Mouse (Mus musculus): Measurements from ENCODE around the gene Ccdc69. TPM values are rescaled to one million over a fixed set of nuclear protein-coding genes. Genes with fewer than 3 reads are reported as not detected.
"Not testable (repeated sequence)": the region's sequence is repeated elsewhere in the genome, so short reads cannot be mapped to it uniquely, and the experiment has no call there.

The Ccdc69 gene
- polyA plus RNA-seq, 1 experiment from 2014 or later, result 1.2 TPM

DNA sequence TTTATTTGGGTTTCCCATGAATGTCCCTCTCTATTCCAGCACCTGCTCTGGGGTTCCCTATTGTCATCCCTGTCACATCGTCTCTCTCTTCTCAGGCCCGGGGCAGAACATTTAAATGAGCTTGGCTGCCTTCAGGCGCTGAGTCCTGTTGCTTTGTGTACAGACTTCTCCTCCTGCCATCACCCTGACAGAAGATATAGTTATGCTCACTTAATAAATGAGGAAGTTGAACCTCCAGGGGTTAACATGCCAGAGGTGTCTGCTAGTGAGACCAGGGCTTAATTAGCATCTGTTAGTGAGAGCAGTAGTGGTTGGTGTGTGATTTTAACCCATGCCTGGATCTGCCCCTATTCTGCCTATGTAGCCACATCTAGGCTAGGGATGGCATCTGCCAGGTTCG lies 21.9 kb upstream of the Ccdc69 start:
- Histone ChIP-seq H3K36me3 (ENCODE audit: control insufficient read depth, insufficient read depth, low read length) (no peaks in the 10 kb centered on the region), H3K4me1 (replicated peaks; ENCODE audit: control insufficient read depth, insufficient read depth, low read length) (peaks cover 12% of the 10 kb centered on the region), H3K27me3 (replicated peaks; ENCODE audit: control insufficient read depth, insufficient read depth, low read length) (no peaks in the 10 kb centered on the region), H3K4me2 (no peak overlapping the region), H3K9ac (ENCODE audit: low read depth, low read length) (no peak overlapping the region), H3K4me3 (ENCODE audit: low read depth, low read length) (no peak overlapping the region), H3K9me3 (ENCODE audit: control insufficient read depth, low read length) (no peaks in the 10 kb centered on the region), H3K27ac (ENCODE audit: low read depth, low read length) (no peak overlapping the region)
- no peak for ATAC-seq (replicated peaks; ENCODE audit: low FRiP score)
- DNase-seq (ENCODE audit: low spot score), result no peak
- 61% methylated on average over 4 of the region's 4 CpGs for WGBS

DNA sequence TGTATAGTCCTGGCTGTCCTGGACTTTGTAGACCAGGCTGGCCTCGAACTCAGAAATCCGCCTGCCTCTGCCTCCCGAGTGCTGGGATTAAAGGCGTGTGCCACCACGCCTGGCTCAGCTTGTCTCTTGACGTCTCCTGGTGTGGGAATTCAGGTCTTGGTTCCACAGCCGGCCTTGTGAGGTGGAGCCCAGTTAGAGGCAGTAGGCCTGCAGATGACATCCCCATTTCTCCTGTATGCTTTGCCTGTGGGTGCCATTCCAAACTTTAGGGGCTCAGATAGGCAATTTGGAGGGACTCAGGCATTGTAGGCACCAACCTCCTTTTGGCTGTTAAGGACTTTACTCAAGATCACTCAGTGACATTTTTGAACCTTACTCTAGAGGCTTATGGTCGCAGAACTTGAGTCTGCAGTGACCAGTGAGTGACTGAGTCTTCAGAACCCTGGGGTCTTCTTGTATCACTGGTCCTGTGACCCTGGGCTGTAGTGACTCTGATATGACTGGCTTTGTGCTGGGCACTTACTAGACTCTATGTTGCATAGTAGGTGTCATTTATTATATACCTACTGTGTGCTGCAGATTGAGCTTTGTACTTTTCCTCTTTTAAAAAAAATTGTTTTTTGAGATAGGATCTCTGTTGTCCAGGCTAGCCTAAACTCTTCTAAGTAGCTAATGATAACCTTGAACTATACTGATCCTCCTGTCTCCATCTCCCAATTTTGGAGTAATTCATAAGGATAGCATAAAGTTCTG lies 21.3 kb upstream of the Ccdc69 start:
- no peak overlapping the region for H3K4me3 ChIP-seq (ENCODE audit: low read depth, low read length)
- no peak overlapping the region; the same call in 1 of the 2 replicates for H3K4me2 ChIP-seq
- H3K9me3 ChIP-seq (ENCODE audit: control insufficient read depth, low read length), result no peaks in the 10 kb centered on the region
- peaks cover 12% of the 10 kb centered on the region for H3K4me1 ChIP-seq (replicated peaks; ENCODE audit: control insufficient read depth, insufficient read depth, low read length)
- no peak overlapping the region for H3K9ac ChIP-seq (ENCODE audit: low read depth, low read length)
- no peaks in the 10 kb centered on the region for H3K27me3 ChIP-seq (replicated peaks; ENCODE audit: control insufficient read depth, insufficient read depth, low read length)
- WGBS, result 89% methylated on average over 8 of the region's 8 CpGs
- H3K36me3 ChIP-seq (ENCODE audit: control insufficient read depth, insufficient read depth, low read length), result no peaks in the 10 kb centered on the region
- no peak for ATAC-seq (replicated peaks; ENCODE audit: low FRiP score)
- no peak for DNase-seq (ENCODE audit: low spot score)
- H3K27ac ChIP-seq (ENCODE audit: low read depth, low read length), result no peak overlapping the region

DNA sequence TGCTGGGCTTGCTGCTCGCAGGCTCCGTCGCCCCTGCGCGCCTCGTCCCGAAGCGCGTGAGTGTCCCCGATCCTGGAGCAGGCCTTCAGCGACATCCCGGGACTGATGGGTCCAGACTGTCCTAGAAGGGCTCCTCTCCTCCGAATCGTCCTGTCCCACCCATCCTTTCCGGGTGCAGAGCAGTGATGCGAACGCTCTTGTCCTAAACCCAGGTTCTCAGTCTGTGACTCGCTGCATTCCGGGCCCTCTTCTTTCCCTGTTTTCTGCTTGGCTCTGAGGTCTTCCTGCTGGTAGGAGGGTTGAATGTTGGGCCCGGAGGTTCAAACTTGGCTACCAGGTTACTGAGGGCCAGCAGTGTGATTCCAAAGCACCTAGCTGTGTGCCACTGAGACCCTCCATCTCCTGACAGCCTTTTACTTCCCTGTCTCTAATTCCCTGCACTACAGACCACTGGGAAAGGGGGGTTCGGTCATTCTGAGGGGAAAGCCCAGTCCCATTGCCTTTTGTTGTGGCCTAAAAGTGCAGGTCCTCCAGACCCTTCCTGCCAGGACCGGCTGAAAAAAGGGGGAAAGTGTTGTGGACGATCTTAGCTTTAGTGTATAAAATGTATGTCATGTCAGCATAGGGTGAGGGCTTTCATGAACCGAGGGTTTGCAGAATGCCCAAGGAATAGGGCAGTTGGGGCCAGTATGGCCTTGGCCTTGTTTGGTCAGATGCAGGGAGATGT lies 20.4 kb upstream of the Ccdc69 start:
- Histone ChIP-seq H3K4me3 (ENCODE audit: low read depth, low read length) (peak overlapping the region; percentile 55), H3K36me3 (ENCODE audit: control insufficient read depth, insufficient read depth, low read length) (no peaks in the 10 kb centered on the region), H3K27me3 (replicated peaks; ENCODE audit: control insufficient read depth, insufficient read depth, low read length) (no peaks in the 10 kb centered on the region), H3K9me3 (ENCODE audit: control insufficient read depth, low read length) (no peaks in the 10 kb centered on the region), H3K9ac (ENCODE audit: low read depth, low read length) (peak overlapping the region; percentile 47), H3K4me2 (peak overlapping the region; percentile 84), H3K4me1 (replicated peaks; ENCODE audit: control insufficient read depth, insufficient read depth, low read length) (peaks cover 12% of the 10 kb centered on the region), H3K27ac (ENCODE audit: low read depth, low read length) (0 out of 2 replicates have a peak overlapping the region, but pooled peaks have one; percentile 2)
- no peak for DNase-seq (ENCODE audit: low spot score)
- 18% methylated on average over 24 of the region's 24 CpGs for WGBS
- no peak for ATAC-seq (replicated peaks; ENCODE audit: low FRiP score)

DNA sequence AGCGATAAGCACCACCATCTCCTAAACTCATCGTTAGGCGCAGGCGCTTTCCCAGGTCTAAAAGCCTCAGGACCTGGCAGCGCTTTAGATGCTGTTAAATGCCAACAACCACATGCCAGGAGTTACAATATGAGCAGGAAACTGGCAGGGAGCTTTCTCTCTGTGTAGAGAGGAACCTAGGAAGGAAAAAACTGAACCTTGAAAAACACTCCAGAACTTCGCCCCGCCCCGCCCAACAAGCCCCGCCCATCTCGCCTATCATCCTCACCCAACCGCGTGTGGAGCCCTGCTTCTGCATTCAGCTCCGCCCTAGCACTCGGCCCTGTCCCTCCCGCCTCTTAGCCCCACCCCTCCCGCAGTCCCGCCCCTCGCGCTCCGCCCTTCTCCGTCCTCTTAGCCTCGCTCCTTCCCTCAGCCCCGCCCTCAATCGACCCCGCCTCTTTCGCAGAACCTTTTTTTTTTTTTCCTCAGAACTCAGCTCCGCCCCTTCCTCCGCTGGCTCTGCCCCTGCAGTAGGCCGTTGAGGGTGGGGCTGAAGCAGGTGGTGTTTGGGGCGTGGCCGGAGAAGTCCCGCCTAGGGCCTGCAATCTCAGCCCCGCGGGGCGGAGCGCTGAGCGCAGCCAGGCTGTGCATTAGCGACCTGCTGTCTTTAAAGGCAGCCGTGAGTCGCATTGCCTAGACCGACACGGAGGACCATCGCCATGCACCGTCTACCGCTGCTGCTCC lies 19.7 kb upstream of the Ccdc69 start, which contains the start of gene Gm2a:
Gm2a (plus strand) TSS at position 653 of the 726 bp plus-strand sequence.
- H3K9me3 ChIP-seq (ENCODE audit: control insufficient read depth, low read length), result no peaks in the 10 kb centered on the region
- peak within 1 kb of the TSS; percentile 84 for H3K4me2 ChIP-seq
- DNase-seq (ENCODE audit: low spot score) (peak; percentile 98), ATAC-seq (replicated peaks; ENCODE audit: low FRiP score) (peak; percentile 98)
- 2% methylated on average over 45 of the region's 45 CpGs for WGBS
- H3K27me3 ChIP-seq (replicated peaks; ENCODE audit: control insufficient read depth, insufficient read depth, low read length), result no peaks in the 10 kb centered on the region
- peak within 1 kb of the TSS; percentile 55 for H3K4me3 ChIP-seq (ENCODE audit: low read depth, low read length)
- peak within 1 kb of the TSS; percentile 47 for H3K9ac ChIP-seq (ENCODE audit: low read depth, low read length)
- no peaks in the 10 kb centered on the region for H3K36me3 ChIP-seq (ENCODE audit: control insufficient read depth, insufficient read depth, low read length)
- peaks cover 12% of the 10 kb centered on the region for H3K4me1 ChIP-seq (replicated peaks; ENCODE audit: control insufficient read depth, insufficient read depth, low read length)
- H3K27ac ChIP-seq (ENCODE audit: low read depth, low read length), result peak within 1 kb of the TSS; percentile 28; the same call in 1 of the 2 replicates

DNA sequence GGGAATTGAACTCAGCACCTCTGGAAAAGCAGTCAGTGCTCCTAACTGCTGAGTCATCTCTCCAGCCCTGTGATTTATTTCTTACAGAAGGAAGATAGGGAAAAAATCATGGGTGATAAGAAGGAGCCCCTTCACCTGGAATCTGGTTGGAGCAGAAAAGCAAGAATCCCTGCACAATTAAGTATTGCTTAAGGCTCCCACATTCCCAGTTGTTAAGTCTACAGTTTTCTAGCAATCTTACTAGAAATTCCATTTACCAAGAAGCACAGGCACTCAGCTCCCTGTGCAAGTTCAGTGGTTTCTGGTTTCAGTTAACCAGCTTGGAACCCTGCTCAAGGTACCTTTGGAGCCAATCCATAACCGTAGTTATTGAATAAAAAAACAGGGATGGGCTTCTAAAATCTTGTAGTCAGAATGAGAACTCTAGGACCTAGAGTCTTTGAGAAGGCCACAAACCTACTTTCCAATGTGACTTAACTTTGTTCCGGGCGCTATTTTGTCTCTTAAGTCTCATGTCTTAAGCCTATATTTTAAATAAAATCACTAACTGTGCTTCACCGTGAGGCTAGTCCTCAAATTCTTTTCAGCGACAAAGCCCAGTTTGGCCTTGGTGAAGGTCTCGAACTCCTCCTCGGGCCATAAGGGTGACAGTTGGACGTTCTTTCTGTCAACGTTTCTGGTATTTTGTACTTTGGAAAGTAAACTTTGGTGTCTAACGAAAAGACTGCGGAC lies 19.0 kb upstream of the Ccdc69 start:
- H3K9ac ChIP-seq (ENCODE audit: low read depth, low read length), result peak overlapping the region; percentile 35; the same call in 1 of the 2 replicates
- WGBS, result 28% methylated on average over 11 of the region's 11 CpGs
- peak overlapping the region; percentile 28; the same call in 1 of the 2 replicates for H3K27ac ChIP-seq (ENCODE audit: low read depth, low read length)
- H3K27me3 ChIP-seq (replicated peaks; ENCODE audit: control insufficient read depth, insufficient read depth, low read length), result no peaks in the 10 kb centered on the region
- peaks cover 12% of the 10 kb centered on the region for H3K4me1 ChIP-seq (replicated peaks; ENCODE audit: control insufficient read depth, insufficient read depth, low read length)
- ATAC-seq (replicated peaks; ENCODE audit: low FRiP score) (no peak; the same call in 1 of the 2 replicates), DNase-seq (ENCODE audit: low spot score) (no peak)
- H3K9me3 ChIP-seq (ENCODE audit: control insufficient read depth, low read length), result no peaks in the 10 kb centered on the region
- peak overlapping the region; percentile 84 for H3K4me2 ChIP-seq
- H3K36me3 ChIP-seq (ENCODE audit: control insufficient read depth, insufficient read depth, low read length), result no peaks in the 10 kb centered on the region
- peak overlapping the region; percentile 55 for H3K4me3 ChIP-seq (ENCODE audit: low read depth, low read length)

DNA sequence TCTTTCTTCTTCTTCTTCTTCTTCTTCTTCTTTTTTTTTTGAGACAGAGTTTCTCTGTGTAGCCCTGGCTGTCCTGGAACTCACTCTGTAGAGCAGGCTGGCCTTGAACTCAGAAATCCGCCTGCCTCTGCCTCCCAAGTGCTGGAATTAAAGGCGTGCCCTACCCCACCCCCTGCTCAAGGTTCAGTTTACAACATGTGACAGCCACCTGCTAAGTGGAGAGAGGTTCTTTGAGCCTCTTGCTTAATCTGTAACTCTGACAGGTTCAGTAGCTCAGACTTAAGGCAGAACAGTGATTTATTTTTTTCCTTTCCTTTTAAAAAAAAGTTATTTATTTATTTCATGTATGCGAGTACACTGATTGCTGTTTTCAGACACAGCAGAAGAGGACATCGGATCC lies 18.4 kb upstream of the Ccdc69 start:
- not testable (repeated sequence) for H3K9ac ChIP-seq (ENCODE audit: low read depth, low read length); H3K27me3 ChIP-seq (replicated peaks; ENCODE audit: control insufficient read depth, insufficient read depth, low read length); DNase-seq (ENCODE audit: low spot score); H3K36me3 ChIP-seq (ENCODE audit: control insufficient read depth, insufficient read depth, low read length); H3K27ac ChIP-seq (ENCODE audit: low read depth, low read length); H3K9me3 ChIP-seq (ENCODE audit: control insufficient read depth, low read length); H3K4me3 ChIP-seq (ENCODE audit: low read depth, low read length); H3K4me2 ChIP-seq; ATAC-seq (replicated peaks; ENCODE audit: low FRiP score)
- H3K4me1 ChIP-seq (replicated peaks; ENCODE audit: control insufficient read depth, insufficient read depth, low read length), result peaks cover 12% of the 10 kb centered on the region
- 69% methylated on average over 4 of the region's 4 CpGs for WGBS

DNA sequence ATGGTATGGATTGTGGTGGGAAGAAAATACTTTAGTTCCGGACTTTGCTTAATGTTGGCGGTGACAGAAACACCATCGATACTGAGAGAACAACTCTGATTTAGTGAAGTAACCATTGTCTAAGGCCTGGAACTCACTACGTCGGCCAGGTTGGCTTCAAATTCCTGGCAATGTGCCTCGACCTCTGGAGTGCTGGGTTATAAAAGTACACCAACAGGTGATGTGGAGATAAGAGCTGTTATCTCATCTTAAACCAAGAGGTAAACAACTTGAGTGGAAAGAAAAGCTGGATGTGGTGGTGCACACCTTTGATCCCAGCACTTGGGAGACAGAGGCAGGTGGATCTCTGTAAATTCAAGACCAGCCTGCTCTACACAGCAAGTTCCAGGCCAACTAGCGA lies 15.2 kb upstream of the Ccdc69 start:
- WGBS, result 76% methylated on average over 7 of the region's 7 CpGs
- no peak for DNase-seq (ENCODE audit: low spot score)
- Histone ChIP-seq H3K4me3 (ENCODE audit: low read depth, low read length) (no peak overlapping the region), H3K27ac (ENCODE audit: low read depth, low read length) (no peak overlapping the region), H3K36me3 (ENCODE audit: control insufficient read depth, insufficient read depth, low read length) (no peaks in the 10 kb centered on the region), H3K4me2 (no peak overlapping the region), H3K9me3 (ENCODE audit: control insufficient read depth, low read length) (no peaks in the 10 kb centered on the region), H3K27me3 (replicated peaks; ENCODE audit: control insufficient read depth, insufficient read depth, low read length) (no peaks in the 10 kb centered on the region), H3K4me1 (replicated peaks; ENCODE audit: control insufficient read depth, insufficient read depth, low read length) (peaks cover 10% of the 10 kb centered on the region), H3K9ac (ENCODE audit: low read depth, low read length) (no peak overlapping the region)
- no peak for ATAC-seq (replicated peaks; ENCODE audit: low FRiP score)

DNA sequence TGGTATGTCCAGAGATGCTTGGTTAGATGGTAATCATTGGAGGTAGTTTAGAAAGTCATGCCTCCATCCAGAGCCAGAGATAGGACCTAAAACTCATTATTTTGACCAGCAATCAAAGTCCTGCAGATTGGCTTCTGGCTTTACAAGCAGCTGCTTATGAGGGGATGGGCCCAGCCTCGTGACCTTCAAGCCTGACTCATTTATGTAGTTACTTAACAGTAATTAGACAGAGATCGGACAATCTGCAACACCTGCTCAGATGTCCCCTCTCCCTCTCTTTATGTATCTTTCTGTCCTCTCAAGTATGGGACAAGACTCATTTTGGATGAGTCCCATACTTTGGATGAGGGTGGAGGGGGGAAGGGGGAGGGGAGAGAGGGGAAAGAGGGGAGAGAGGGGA lies 12.0 kb upstream of the Ccdc69 start:
- no peak overlapping the region for H3K4me2 ChIP-seq
- H3K4me1 ChIP-seq (replicated peaks; ENCODE audit: control insufficient read depth, insufficient read depth, low read length), result no peaks in the 10 kb centered on the region
- no peaks in the 10 kb centered on the region for H3K27me3 ChIP-seq (replicated peaks; ENCODE audit: control insufficient read depth, insufficient read depth, low read length)
- H3K4me3 ChIP-seq (ENCODE audit: low read depth, low read length), result no peak overlapping the region
- no peak overlapping the region for H3K27ac ChIP-seq (ENCODE audit: low read depth, low read length)
- H3K9me3 ChIP-seq (ENCODE audit: control insufficient read depth, low read length), result no peaks in the 10 kb centered on the region
- no peak for ATAC-seq (replicated peaks; ENCODE audit: low FRiP score)
- no peaks in the 10 kb centered on the region for H3K36me3 ChIP-seq (ENCODE audit: control insufficient read depth, insufficient read depth, low read length)
- H3K9ac ChIP-seq (ENCODE audit: low read depth, low read length), result no peak overlapping the region
- no peak for DNase-seq (ENCODE audit: low spot score)
- 61% methylated on average over 2 of the region's 2 CpGs for WGBS

Data from liver, embryonic 11.5 days (tissue).